Mouse (Mus musculus) midbrain, embryonic 16.5 days (tissue): ENCODE measurements around the gene Gm4756. TPM values are rescaled to one million over a fixed set of nuclear protein-coding genes. Genes with fewer than 3 reads are reported as not detected.

ENCODE experiments used
- ATAC-seq: fragments of 200-750 bp; cut with Nextera tagmentation; 2 replicates; pipeline ENCODE4 v1.8.0; 2017; ENCODE audit warnings: moderate TSS enrichment
- H3K27ac ChIP-seq: fragments of 300-500 bp; sonication (generic); 2 replicates; pipeline ENCODE4 v1.5.1; 2014; ENCODE audit warnings: mild to moderate bottlenecking, low read length, mixed read lengths
- H3K27me3 ChIP-seq: fragments of 300-500 bp; sonication (generic); 2 replicates; pipeline ENCODE4 v1.6.1; 2014; ENCODE audit warnings: low read depth, low read length, mixed read lengths; ENCODE audit not compliant: control insufficient read depth, insufficient read depth
- H3K36me3 ChIP-seq: fragments of 300-500 bp; sonication (generic); 2 replicates; pipeline ENCODE4 v1.6.1; 2014; ENCODE audit warnings: mild to moderate bottlenecking, low read length, moderate library complexity, mixed read lengths; ENCODE audit not compliant: control insufficient read depth, insufficient read depth
- H3K4me1 ChIP-seq: fragments of 300-500 bp; sonication (generic); 2 replicates; pipeline ENCODE4 v1.6.1; 2014; ENCODE audit warnings: mild to moderate bottlenecking, low read length, mixed read lengths; ENCODE audit not compliant: control insufficient read depth, insufficient read depth
- H3K4me2 ChIP-seq: fragments of 300-500 bp; sonication (generic); 2 replicates; pipeline ENCODE4 v1.6.1; 2014; ENCODE audit warnings: mild to moderate bottlenecking, low read length, mixed read lengths
- H3K4me3 ChIP-seq: fragments of 300-500 bp; sonication (generic); 2 replicates; pipeline ENCODE4 v1.5.1; 2014; ENCODE audit warnings: low read depth, mild to moderate bottlenecking, low read length, moderate library complexity, mixed read lengths
- H3K9ac ChIP-seq: fragments of 300-500 bp; sonication (generic); 2 replicates; pipeline ENCODE4 v1.6.1; 2014; ENCODE audit warnings: low read depth, low read length, mixed read lengths
- H3K9me3 ChIP-seq: fragments of 300-500 bp; sonication (generic); replicated peaks from 2 replicates; pipeline ENCODE4 v1.6.1; 2014; ENCODE audit warnings: mild to moderate bottlenecking, low read length, mixed read lengths; ENCODE audit not compliant: control insufficient read depth, poor library complexity, severe bottlenecking
- WGBS: fragments of 180-500 bp; shearing (Covaris S2); extraction: QIAGEN DNeasy Blood & Tissue Kit; methylation state at CpG from one replicate; pipeline ENCODE4 v1.1.7; 2014; 5-methylcytosine and 5-hydroxymethylcytosine counted together
- polyA plus RNA-seq: library from polyadenylated mRNA; unstranded; fragments of >200 nt; fragmentation: Nextera tagmentation; extraction: Ambion mirVana; gene quantifications from 2 replicates; pipeline ENCODE4 v1.2.1, GENCODE M21; 2015

The Gm4756 gene
- polyA plus RNA-seq, 1 experiment from 2014 or later: not detected

- peak within 1 kb of the TSS; percentile 70 for H3K27ac ChIP-seq
- H3K4me1 ChIP-seq: peaks cover 13% of the 10 kb centered on the region
- peak within 1 kb of the TSS; percentile 83 for H3K9ac ChIP-seq
- 0% methylated on average over 45 of the region's 45 CpGs for WGBS
- H3K4me2 ChIP-seq: peak within 1 kb of the TSS; percentile 65
- no peaks in the 10 kb centered on the region for H3K27me3 ChIP-seq
- H3K9me3 ChIP-seq: no peaks in the 10 kb centered on the region
- peak within 1 kb of the TSS; percentile 77 for H3K4me3 ChIP-seq
- peak; percentile 99 for ATAC-seq
- H3K36me3 ChIP-seq: no peaks in the 10 kb centered on the region
Measured at GRCm38 (mm10) chr12:72536021-72536597, 113.4 kb downstream of the Gm4756 start, which contains the start of gene Pcnx4. Pcnx4 (plus strand) TSS chr12:72536383.

GRCm38 (mm10) chr12:72535599-72535998 is 113.9 kb downstream of the Gm4756 start:
- Histone ChIP-seq H3K36me3 (no peaks in the 10 kb centered on the region), H3K4me2 (peak overlapping the region; percentile 65), H3K27ac (peak overlapping the region; percentile 70), H3K4me3 (peak overlapping the region; percentile 77), H3K4me1 (peaks cover 13% of the 10 kb centered on the region), H3K9ac (peak overlapping the region; percentile 83), H3K27me3 (no peaks in the 10 kb centered on the region), H3K9me3 (no peaks in the 10 kb centered on the region)
- WGBS: 45% methylated on average over 3 of the region's 3 CpGs
- peak; percentile 9; the same call in 1 of the 2 replicates for ATAC-seq

GRCm38 (mm10) chr12:72533986-72534385 is 115.5 kb downstream of the Gm4756 start:
- H3K27ac ChIP-seq: no peak overlapping the region
- H3K4me1 ChIP-seq: peaks cover 13% of the 10 kb centered on the region
- no peaks in the 10 kb centered on the region for H3K36me3 ChIP-seq
- H3K4me3 ChIP-seq: no peak overlapping the region
- H3K9ac ChIP-seq: no peak overlapping the region
- no peaks in the 10 kb centered on the region for H3K9me3 ChIP-seq
- no peaks in the 10 kb centered on the region for H3K27me3 ChIP-seq
- no peak for ATAC-seq
- H3K4me2 ChIP-seq: no peak overlapping the region
- 87% methylated on average over 6 of the region's 6 CpGs for WGBS

- no peaks in the 10 kb centered on the region for H3K27me3 ChIP-seq
- H3K4me3 ChIP-seq: no peak overlapping the region
- ATAC-seq: no peak
- no peak overlapping the region for H3K4me2 ChIP-seq
- no peak overlapping the region for H3K27ac ChIP-seq
- 89% methylated on average over 7 of the region's 7 CpGs for WGBS
- no peaks in the 10 kb centered on the region for H3K36me3 ChIP-seq
- no peak overlapping the region for H3K9ac ChIP-seq
- H3K9me3 ChIP-seq: no peaks in the 10 kb centered on the region
- H3K4me1 ChIP-seq: peaks cover 7% of the 10 kb centered on the region
Measured at GRCm38 (mm10) chr12:72532303-72532702, 117.2 kb downstream of the Gm4756 start.

Other genes with a start within 250 kb of the Gm4756 start
- gene Rtn1, start 240.6 kb downstream of the Gm4756 start, polyA plus RNA-seq: 3,227 and 3,475 TPM in 2 replicates
- gene Lrrc9, start 207.8 kb downstream of the Gm4756 start, polyA plus RNA-seq: 4.0 and 4.8 TPM in 2 replicates
- gene Pcnx4, start 113.3 kb downstream of the Gm4756 start, polyA plus RNA-seq: 27.4 and 28.6 TPM in 2 replicates
- gene Dhrs7, start 15.2 kb upstream of the Gm4756 start, polyA plus RNA-seq: 12.3 and 16.6 TPM in 2 replicates
- 52.3 and 55.9 TPM in 2 replicates for gene Ppm1a, start 107.8 kb upstream of the Gm4756 start, polyA plus RNA-seq